Mouse (Mus musculus) liver, embryonic 14.5 days (tissue): ENCODE measurements around the gene Ovol3. TPM values are rescaled to one million over a fixed set of nuclear protein-coding genes. Genes with fewer than 3 reads are reported as not detected.
A peak's percentile ranks its signal among the peaks of the same experiment; 100 is the strongest.

Experiments used
- ATAC-seq: fragments of 200-750 bp; cut with Nextera tagmentation; 2 replicates; pipeline ENCODE4 v1.8.0; 2017; ENCODE audit warnings: moderate number of reproducible peaks, mild to moderate bottlenecking, moderate library complexity; ENCODE audit not compliant: insufficient read depth
- DNase-seq, 3 experiments: peaks; one replicate each; pipeline ENCODE4 v3.0.0-alpha.2; 2012 to 2013; ENCODE audit warnings: low read depth in 3 of 3, low spot score in 3 of 3
- H3K27ac ChIP-seq: fragments of 300-500 bp; sonication (generic); 2 replicates; pipeline ENCODE4 v1.5.1; 2014; ENCODE audit warnings: moderate library complexity, mild to moderate bottlenecking, control low read depth, inconsistent platforms
- H3K27me3 ChIP-seq: fragments of 300-500 bp; sonication (generic); 2 replicates; pipeline ENCODE4 v1.6.1; 2014; ENCODE audit warnings: mild to moderate bottlenecking, low read length, moderate library complexity; ENCODE audit not compliant: control insufficient read depth, insufficient read depth
- H3K36me3 ChIP-seq: fragments of 300-500 bp; sonication (generic); replicated peaks from 2 replicates; pipeline ENCODE4 v1.6.1; 2014; ENCODE audit warnings: low read depth; ENCODE audit not compliant: control insufficient read depth, insufficient read depth
- H3K4me1 ChIP-seq, 2 experiments: fragments of 200-500 bp in 1 of 2; fragments of 300-500 bp in 1 of 2; sonication (generic) in 1 of 2; replicated peaks; 2 replicates each; pipeline ENCODE4 v1.6.1; 2012 to 2014; ENCODE audit warnings: antibody characterized with exemption in 1 of 2, inconsistent platforms in 1 of 2, low read length in 1 of 2; ENCODE audit not compliant: control insufficient read depth in 2 of 2, insufficient read depth in 2 of 2
- H3K4me2 ChIP-seq: fragments of 300-500 bp; sonication (generic); 2 replicates; pipeline ENCODE4 v1.6.1; 2014; ENCODE audit warnings: low read depth, mild to moderate bottlenecking, control low read depth, moderate library complexity
- H3K4me3 ChIP-seq, 2 experiments: fragments of 200-500 bp in 1 of 2; fragments of 300-500 bp in 1 of 2; sonication (generic) in 1 of 2; 2 replicates each; pipeline ENCODE4 v1.5.1; 2012 to 2014; ENCODE audit warnings: low read depth in 2 of 2, low read length in 2 of 2, mild to moderate bottlenecking in 2 of 2, control low read depth in 1 of 2, inconsistent platforms in 1 of 2, moderate library complexity in 1 of 2; ENCODE audit not compliant: insufficient read depth in 1 of 2
- H3K9ac ChIP-seq: fragments of 300-500 bp; sonication (generic); replicated peaks from 2 replicates; pipeline ENCODE4 v1.6.1; 2014; ENCODE audit warnings: mild to moderate bottlenecking, control low read depth, moderate library complexity
- H3K9me3 ChIP-seq: fragments of 300-500 bp; sonication (generic); 2 replicates; pipeline ENCODE4 v1.6.1; 2016; ENCODE audit warnings: low read length, mixed read lengths; ENCODE audit not compliant: control insufficient read depth
- CTCF ChIP-seq: IDR thresholded peaks from 2 replicates; pipeline ENCODE4 v1.5.1; 2016; ENCODE audit warnings: antibody characterized with exemption, low read depth, control low read depth
- EP300 ChIP-seq: IDR thresholded peaks from 2 replicates; pipeline ENCODE4 v1.6.1; 2016; ENCODE audit warnings: antibody characterized with exemption, low read depth
- WGBS: fragments of 180-500 bp; shearing (Covaris S2); extraction: QIAGEN DNeasy Blood & Tissue Kit; methylation state at CpG from one replicate; pipeline ENCODE4 v1.1.7; 2014; ENCODE audit not compliant: insufficient replicate concordance; 5-methylcytosine and 5-hydroxymethylcytosine counted together
- polyA plus RNA-seq, 2 experiments: library from polyadenylated mRNA; depleted of rRNA in 1 of 2; stranded (reverse) in 1 of 2; unstranded in 1 of 2; fragments of >200 nt; fragmentation: Nextera tagmentation in 1 of 2; extraction: Ambion mirVana in 1 of 2; gene quantifications; 2 replicates each; pipeline versions ENCODE4 v1.2.1 to v1.2.3; 2012 to 2014

Gene Ovol3
- polyA plus RNA-seq, 2 experiments: not detected

DNA sequence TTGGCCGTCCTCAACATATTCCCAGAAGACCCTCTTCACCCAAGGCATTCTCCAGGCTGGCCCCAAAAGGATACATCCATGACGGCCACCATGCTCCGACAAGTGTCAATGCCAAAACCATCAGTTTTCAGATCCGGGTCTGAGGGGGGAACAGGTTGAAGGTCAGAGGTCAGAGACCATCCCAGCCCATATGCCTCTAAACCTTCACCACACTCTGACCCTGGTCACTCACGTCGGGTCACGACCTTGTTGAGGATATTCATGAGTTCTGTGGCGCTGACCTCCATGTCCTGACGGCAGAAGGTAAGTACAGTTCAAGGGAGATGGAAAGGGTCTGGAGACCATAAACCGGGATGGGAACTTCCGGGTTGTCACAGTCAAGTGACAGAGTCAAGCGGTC, 43.4 kb downstream of the Ovol3 start:
- no peaks in the 10 kb centered on the region for H3K27me3 ChIP-seq
- H3K4me3 ChIP-seq: no peak overlapping the region
- H3K4me1 ChIP-seq: peaks cover 9 to 15% of the 10 kb centered on the region in 2 experiments
- H3K9me3 ChIP-seq: no peaks in the 10 kb centered on the region
- no peak overlapping the region for H3K4me2 ChIP-seq
- DNase-seq: no peak
- H3K27ac ChIP-seq: no peak overlapping the region
- H3K36me3 ChIP-seq: peaks cover 35% of the 10 kb centered on the region
- ATAC-seq: no peak
- H3K9ac ChIP-seq: no peak overlapping the region
- TF ChIP-seq EP300 (no peak), CTCF (no peak)
- 83% methylated on average over 12 of the region's 12 CpGs for WGBS

DNA sequence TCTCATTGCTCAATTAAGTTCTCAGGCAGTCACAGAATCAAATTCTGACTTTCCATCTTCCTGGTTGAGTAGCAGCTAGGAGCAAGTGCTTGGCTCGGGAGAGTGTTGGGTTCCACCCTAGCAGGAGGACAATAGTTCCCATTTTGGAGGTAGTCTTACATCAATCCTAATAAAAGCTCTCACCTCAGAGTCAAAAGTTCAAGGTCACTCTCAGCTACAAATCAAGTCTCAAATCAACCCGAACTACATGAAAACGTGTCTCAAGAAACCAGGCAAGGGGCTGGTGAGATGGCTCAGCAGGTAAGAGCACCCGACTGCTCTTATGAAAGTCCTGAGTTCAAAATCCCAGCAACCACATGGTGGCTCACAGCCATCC, 46.4 kb downstream of the Ovol3 start:
- Histone ChIP-seq H3K9ac (no peak overlapping the region), H3K4me2 (no peak overlapping the region), H3K27me3 (no peaks in the 10 kb centered on the region), H3K4me3 (no peak overlapping the region), H3K27ac (no peak overlapping the region), H3K36me3 (peaks cover 42% of the 10 kb centered on the region), H3K9me3 (no peaks in the 10 kb centered on the region), H3K4me1 (peaks cover 6 to 10% of the 10 kb centered on the region in 2 experiments)
- 74% methylated on average over 4 of the region's 4 CpGs for WGBS
- TF ChIP-seq CTCF (no peak), EP300 (no peak)
- ATAC-seq: no peak
- DNase-seq: no peak

DNA sequence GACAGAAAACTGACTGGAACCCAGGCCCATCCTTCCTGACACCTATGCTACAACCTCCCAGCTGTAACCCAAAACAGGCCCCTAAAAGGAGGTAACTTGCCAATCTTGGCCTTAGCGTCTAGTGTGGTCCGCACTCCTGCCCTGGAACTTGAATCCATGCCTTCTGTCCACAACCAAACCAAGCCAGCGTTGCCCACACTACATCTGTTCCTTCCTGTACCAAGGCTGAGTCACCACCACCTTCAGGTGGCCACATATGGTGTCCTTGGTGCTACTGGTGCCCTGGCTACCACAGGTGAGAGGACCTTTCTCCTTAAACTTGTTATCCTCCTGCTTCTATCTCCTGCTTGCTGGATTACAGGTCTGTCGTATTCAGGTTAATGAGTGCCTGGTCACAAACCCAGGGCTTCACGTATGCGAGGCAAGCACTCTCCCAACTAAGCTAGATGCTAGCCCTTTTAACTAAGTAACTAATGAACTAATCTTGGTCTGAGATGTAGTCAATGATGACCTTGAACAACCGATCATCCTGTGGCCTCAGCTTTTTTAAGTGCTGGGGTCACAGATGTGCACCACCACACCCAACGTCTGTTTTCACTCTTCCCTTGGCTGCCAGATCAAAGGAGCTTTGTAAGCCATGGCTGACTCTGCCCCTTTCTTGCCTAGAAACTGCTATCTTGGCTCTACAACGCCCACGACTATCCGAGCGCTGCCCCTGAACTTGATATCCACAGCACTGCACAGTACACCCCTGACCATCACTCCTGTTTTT, 47.0 kb downstream of the Ovol3 start:
- TF ChIP-seq EP300: no peak
- no peak for TF ChIP-seq CTCF
- 77% methylated on average over 12 of the region's 12 CpGs for WGBS

DNA sequence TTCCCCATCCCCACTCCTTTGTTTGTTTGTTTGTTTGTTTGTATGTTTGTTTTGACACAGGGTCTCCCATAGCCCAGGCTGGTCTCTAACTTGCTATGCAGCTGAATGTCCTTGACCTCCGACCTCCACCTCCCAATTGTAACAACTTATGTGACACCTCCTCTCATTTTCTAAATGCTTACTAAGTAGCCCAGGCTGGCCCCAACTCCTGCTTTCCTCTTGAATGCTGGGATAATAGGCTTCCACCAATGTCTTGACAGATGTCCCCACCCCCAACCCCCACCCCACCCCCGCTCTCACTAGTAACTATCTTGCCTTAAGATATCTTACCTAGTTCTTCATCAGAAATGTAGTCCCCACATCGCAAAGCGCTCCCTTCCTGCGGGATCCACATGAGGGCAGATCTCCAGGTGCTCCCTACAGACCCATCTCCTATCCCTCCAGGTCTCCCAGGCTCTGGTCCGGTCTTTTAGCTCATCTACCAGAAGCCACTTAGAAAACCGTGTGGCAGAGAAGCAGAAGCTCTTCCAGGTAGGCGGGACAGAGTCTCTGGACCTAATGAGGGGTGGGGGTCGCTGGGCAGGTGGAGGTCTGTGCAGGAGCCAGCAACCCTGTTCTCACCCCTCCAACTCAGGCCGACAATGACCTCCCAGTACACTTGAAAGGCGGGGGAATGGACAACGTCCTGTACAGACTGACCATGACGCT, 50.7 kb downstream of the Ovol3 start:
- Histone ChIP-seq H3K9ac (no peak overlapping the region), H3K36me3 (peaks cover 24% of the 10 kb centered on the region), H3K9me3 (no peaks in the 10 kb centered on the region), H3K27me3 (no peaks in the 10 kb centered on the region), H3K27ac (no peak overlapping the region), H3K4me3 (no peak overlapping the region), H3K4me2 (no peak overlapping the region), H3K4me1 (peaks cover 0 to 9% of the 10 kb centered on the region in 2 experiments; a peak in 2 of 4 replicates)
- TF ChIP-seq EP300 (no peak), CTCF (no peak)
- 68% methylated on average over 13 of the region's 13 CpGs for WGBS
- DNase-seq: no peak
- ATAC-seq: no peak

More for the DNA sequence above, 47.0 kb downstream of the Ovol3 start:
- Histone ChIP-seq H3K4me3 (no peak overlapping the region), H3K27ac (no peak overlapping the region), H3K9ac (no peak overlapping the region), H3K4me2 (no peak overlapping the region), H3K27me3 (no peaks in the 10 kb centered on the region), H3K4me1 (peaks cover 5 to 12% of the 10 kb centered on the region in 2 experiments), H3K9me3 (no peaks in the 10 kb centered on the region), H3K36me3 (peaks cover 42% of the 10 kb centered on the region)
- ATAC-seq: no peak
- DNase-seq: no peak

DNA sequence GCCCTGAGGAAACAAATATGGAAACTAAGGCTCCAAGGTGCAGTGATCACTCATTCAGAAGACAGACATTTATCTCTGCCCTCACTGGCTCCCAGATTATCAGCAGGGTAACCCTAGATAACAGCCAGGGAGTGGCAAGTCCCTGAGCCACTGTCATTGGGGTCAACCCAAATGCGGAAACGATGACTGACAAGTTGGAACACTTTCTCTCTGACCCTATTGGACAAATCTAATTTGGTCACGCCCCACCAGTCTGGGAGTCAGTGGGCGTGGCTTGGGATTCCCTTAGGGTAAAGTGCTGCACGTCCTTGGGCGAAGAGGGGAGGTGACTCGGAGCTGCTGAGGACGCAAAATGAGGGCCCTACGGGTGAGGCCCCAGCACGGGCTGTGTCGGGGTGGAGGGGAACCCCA, 51.6 kb downstream of the Ovol3 start, which contains the start of gene Cox7a1:
TSS of gene Cox7a1 (plus strand) at position 266 of the 411 bp plus-strand sequence.
- no peak for TF ChIP-seq EP300
- TF ChIP-seq CTCF: no peak
- Histone ChIP-seq H3K4me3 (peak within 1 kb of the TSS; percentile 25 to 45), H3K4me1 (peaks cover 0 to 9% of the 10 kb centered on the region in 2 experiments; a peak in 2 of 4 replicates), H3K27ac (no peak within 1 kb of the TSS), H3K4me2 (peak within 1 kb of the TSS; percentile 64), H3K9me3 (no peaks in the 10 kb centered on the region), H3K27me3 (no peaks in the 10 kb centered on the region), H3K36me3 (peaks cover 23% of the 10 kb centered on the region), H3K9ac (peak within 1 kb of the TSS; percentile 34; the same call in 1 of the 2 replicates)
- WGBS: under 1% methylated on average over 11 of the region's 11 CpGs
- peak; percentile 82 to 92 (median 87) for DNase-seq
- peak; percentile 88 for ATAC-seq

Other genes with a start within 250 kb of the Ovol3 start
- gene Zfp14, start 184.3 kb downstream of the Ovol3 start, polyA plus RNA-seq (2012; rRNA removed): 0.24 and 0.38 TPM in 2 replicates
- 0.21 and 0.27 TPM in 2 replicates for gene Zfp14, start 184.3 kb downstream of the Ovol3 start, polyA plus RNA-seq (2014; fragmentation: Nextera tagmentation; extraction: Ambion mirVana)
- gene Zfp82, start 162.8 kb downstream of the Ovol3 start, polyA plus RNA-seq (2012; rRNA removed): 0.22 and 0.50 TPM in 2 replicates
- gene Zfp82, start 162.8 kb downstream of the Ovol3 start, polyA plus RNA-seq (2014; fragmentation: Nextera tagmentation; extraction: Ambion mirVana): 1.2 and 1.8 TPM in 2 replicates
- gene Gm26920, start 145.3 kb downstream of the Ovol3 start, polyA plus RNA-seq (2012; rRNA removed): 0.13 TPM in 1 of 2 replicates, not detected in the other
- 0.23 TPM in 1 of 2 replicates, not detected in the other for gene Gm26920, start 145.3 kb downstream of the Ovol3 start, polyA plus RNA-seq (2014; fragmentation: Nextera tagmentation; extraction: Ambion mirVana)
- gene Zfp566, start 145.2 kb downstream of the Ovol3 start, polyA plus RNA-seq (2012; rRNA removed): 0.54 and 1.8 TPM in 2 replicates
- gene Zfp566, start 145.2 kb downstream of the Ovol3 start, polyA plus RNA-seq (2014; fragmentation: Nextera tagmentation; extraction: Ambion mirVana): 1.3 and 1.5 TPM in 2 replicates
- 3.7 and 4.8 TPM in 2 replicates for gene Zfp260, start 140.9 kb downstream of the Ovol3 start, polyA plus RNA-seq (2012; rRNA removed)
- gene Zfp260, start 140.9 kb downstream of the Ovol3 start, polyA plus RNA-seq (2014; fragmentation: Nextera tagmentation; extraction: Ambion mirVana): 11.9 and 12.6 TPM in 2 replicates
- gene Zfp382, start 113.8 kb downstream of the Ovol3 start, polyA plus RNA-seq (2012; rRNA removed): 0.26 and 0.66 TPM in 2 replicates
- gene Zfp382, start 113.8 kb downstream of the Ovol3 start, polyA plus RNA-seq (2014; fragmentation: Nextera tagmentation; extraction: Ambion mirVana): 0.32 and 1.5 TPM in 2 replicates
- gene Zfp146, start 66.0 kb downstream of the Ovol3 start, polyA plus RNA-seq (2012; rRNA removed): 13.5 and 20.8 TPM in 2 replicates
- gene Zfp146, start 66.0 kb downstream of the Ovol3 start, polyA plus RNA-seq (2014; fragmentation: Nextera tagmentation; extraction: Ambion mirVana): 4.2 and 4.4 TPM in 2 replicates
- gene Cox7a1, start 51.6 kb downstream of the Ovol3 start, polyA plus RNA-seq (2012; rRNA removed): 3.5 TPM in 2 replicates
- gene Cox7a1, start 51.6 kb downstream of the Ovol3 start, polyA plus RNA-seq (2014; fragmentation: Nextera tagmentation; extraction: Ambion mirVana): 5.5 and 7.0 TPM in 2 replicates
- gene Capns1, start 36.9 kb downstream of the Ovol3 start, polyA plus RNA-seq (2012; rRNA removed): 122 and 167 TPM in 2 replicates
- gene Capns1, start 36.9 kb downstream of the Ovol3 start, polyA plus RNA-seq (2014; fragmentation: Nextera tagmentation; extraction: Ambion mirVana): 29.3 and 31.2 TPM in 2 replicates
- gene Polr2i, start 3.8 kb downstream of the Ovol3 start, polyA plus RNA-seq (2012; rRNA removed): 71.8 and 72.4 TPM in 2 replicates
- gene Polr2i, start 3.8 kb downstream of the Ovol3 start, polyA plus RNA-seq (2014; fragmentation: Nextera tagmentation; extraction: Ambion mirVana): 59.2 and 61.1 TPM in 2 replicates
- gene Tbcb, start 3.5 kb downstream of the Ovol3 start, polyA plus RNA-seq (2012; rRNA removed): 13.1 and 24.4 TPM in 2 replicates
- 44.8 and 47.1 TPM in 2 replicates for gene Tbcb, start 3.5 kb downstream of the Ovol3 start, polyA plus RNA-seq (2014; fragmentation: Nextera tagmentation; extraction: Ambion mirVana)
- 0.03 TPM in 1 of 2 replicates, not detected in the other for gene Thap8, start 44.4 kb upstream of the Ovol3 start, polyA plus RNA-seq (2012; rRNA removed)
- gene Thap8, start 44.4 kb upstream of the Ovol3 start, polyA plus RNA-seq (2014; fragmentation: Nextera tagmentation; extraction: Ambion mirVana): not detected in 2 replicates
- 12.4 and 14.0 TPM in 2 replicates for gene Wdr62, start 44.7 kb upstream of the Ovol3 start, polyA plus RNA-seq (2012; rRNA removed)
- gene Wdr62, start 44.7 kb upstream of the Ovol3 start, polyA plus RNA-seq (2014; fragmentation: Nextera tagmentation; extraction: Ambion mirVana): 7.5 and 8.8 TPM in 2 replicates
- gene Clip3, start 56.0 kb upstream of the Ovol3 start, polyA plus RNA-seq (2012; rRNA removed): 1.0 and 2.1 TPM in 2 replicates
- 0.71 and 0.86 TPM in 2 replicates for gene Clip3, start 56.0 kb upstream of the Ovol3 start, polyA plus RNA-seq (2014; fragmentation: Nextera tagmentation; extraction: Ambion mirVana)
- 13.8 and 18.6 TPM in 2 replicates for gene Alkbh6, start 73.0 kb upstream of the Ovol3 start, polyA plus RNA-seq (2012; rRNA removed)
- gene Alkbh6, start 73.0 kb upstream of the Ovol3 start, polyA plus RNA-seq (2014; fragmentation: Nextera tagmentation; extraction: Ambion mirVana): 16.0 and 19.5 TPM in 2 replicates
- 11.1 and 12.0 TPM in 2 replicates for gene Syne4, start 79.1 kb upstream of the Ovol3 start, polyA plus RNA-seq (2012; rRNA removed)
- gene Syne4, start 79.1 kb upstream of the Ovol3 start, polyA plus RNA-seq (2014; fragmentation: Nextera tagmentation; extraction: Ambion mirVana): 7.0 and 7.6 TPM in 2 replicates
- gene E130208F15Rik, start 86.0 kb upstream of the Ovol3 start, polyA plus RNA-seq (2012; rRNA removed): 0.11 and 0.19 TPM in 2 replicates
- gene E130208F15Rik, start 86.0 kb upstream of the Ovol3 start, polyA plus RNA-seq (2014; fragmentation: Nextera tagmentation; extraction: Ambion mirVana): not detected in 2 replicates
- gene Sdhaf1, start 88.2 kb upstream of the Ovol3 start, polyA plus RNA-seq (2012; rRNA removed): 3.8 and 5.1 TPM in 2 replicates
- gene Sdhaf1, start 88.2 kb upstream of the Ovol3 start, polyA plus RNA-seq (2014; fragmentation: Nextera tagmentation; extraction: Ambion mirVana): 6.7 and 7.0 TPM in 2 replicates
- 1.4 and 1.7 TPM in 2 replicates for gene Lrfn3, start 127.0 kb upstream of the Ovol3 start, polyA plus RNA-seq (2012; rRNA removed)
- 0.79 and 1.2 TPM in 2 replicates for gene Lrfn3, start 127.0 kb upstream of the Ovol3 start, polyA plus RNA-seq (2014; fragmentation: Nextera tagmentation; extraction: Ambion mirVana)
- 78.3 and 95.0 TPM in 2 replicates for gene Tyrobp, start 178.0 kb upstream of the Ovol3 start, polyA plus RNA-seq (2012; rRNA removed)
- gene Tyrobp, start 178.0 kb upstream of the Ovol3 start, polyA plus RNA-seq (2014; fragmentation: Nextera tagmentation; extraction: Ambion mirVana): 105 and 113 TPM in 2 replicates
- gene Hcst, start 184.1 kb upstream of the Ovol3 start, polyA plus RNA-seq (2012; rRNA removed): 3.3 and 4.7 TPM in 2 replicates
- 4.5 and 4.9 TPM in 2 replicates for gene Hcst, start 184.1 kb upstream of the Ovol3 start, polyA plus RNA-seq (2014; fragmentation: Nextera tagmentation; extraction: Ambion mirVana)
- gene Nfkbid, start 186.0 kb upstream of the Ovol3 start, polyA plus RNA-seq (2012; rRNA removed): 0.92 and 1.2 TPM in 2 replicates
- 0.69 and 1.1 TPM in 2 replicates for gene Nfkbid, start 186.0 kb upstream of the Ovol3 start, polyA plus RNA-seq (2014; fragmentation: Nextera tagmentation; extraction: Ambion mirVana)
- 2.9 and 4.0 TPM in 2 replicates for gene Aplp1, start 209.8 kb upstream of the Ovol3 start, polyA plus RNA-seq (2012; rRNA removed)
- 3.5 and 4.5 TPM in 2 replicates for gene Aplp1, start 209.8 kb upstream of the Ovol3 start, polyA plus RNA-seq (2014; fragmentation: Nextera tagmentation; extraction: Ambion mirVana)
- 0.10 and 0.30 TPM in 2 replicates for gene Kirrel2, start 222.0 kb upstream of the Ovol3 start, polyA plus RNA-seq (2012; rRNA removed)
- 0.18 TPM in 1 of 2 replicates, not detected in the other for gene Kirrel2, start 222.0 kb upstream of the Ovol3 start, polyA plus RNA-seq (2014; fragmentation: Nextera tagmentation; extraction: Ambion mirVana)
- gene Nphs1, start 222.6 kb upstream of the Ovol3 start, polyA plus RNA-seq (2012; rRNA removed): 0.03 TPM in 2 replicates
- gene Nphs1, start 222.6 kb upstream of the Ovol3 start, polyA plus RNA-seq (2014; fragmentation: Nextera tagmentation; extraction: Ambion mirVana): 0.08 and 0.19 TPM in 2 replicates